Mouse (Mus musculus): Measurements from ENCODE around the gene Insl6. TPM values are rescaled to one million over a fixed set of nuclear protein-coding genes. Genes with fewer than 3 reads are reported as not detected.
A peak's percentile ranks its signal among the peaks of the same experiment; 100 is the strongest.

The Insl6 gene
- total RNA-seq, 2 experiments from 2014 or later: not detected

- no peak for DNase-seq (ENCODE audit: low spot score in 2 of 2)
- intact Hi-C loops (cut with DNase I): no loop called here
Measured at GRCm38 (mm10) chr19:29300919-29301318, 24.2 kb downstream of the Insl6 start.

- no peak for DNase-seq (ENCODE audit: low spot score in 2 of 2)
- intact Hi-C loops (cut with DNase I): no loop called here
Measured at GRCm38 (mm10) chr19:29297366-29297765, 27.8 kb downstream of the Insl6 start.

- intact Hi-C loops (cut with DNase I): no loop called here
- no peak for DNase-seq (ENCODE audit: low spot score in 2 of 2)
Measured at GRCm38 (mm10) chr19:29296166-29296565, 29.0 kb downstream of the Insl6 start.

GRCm38 (mm10) chr19:29294756-29295155 is 30.4 kb downstream of the Insl6 start:
- no peak for DNase-seq (ENCODE audit: low spot score in 2 of 2)
- intact Hi-C loops (cut with DNase I): no loop called here

- no peak for DNase-seq (ENCODE audit: low spot score in 2 of 2)
- intact Hi-C loops (cut with DNase I): no loop called here
Measured at GRCm38 (mm10) chr19:29292546-29292945, 32.6 kb downstream of the Insl6 start.

GRCm38 (mm10) chr19:29291532-29291931 is 33.6 kb downstream of the Insl6 start:
- DNase-seq (ENCODE audit: low spot score in 2 of 2): no peak
- intact Hi-C loops (cut with DNase I): no loop called here

- intact Hi-C loops (cut with DNase I): no loop called here
- DNase-seq (ENCODE audit: low spot score in 2 of 2): no peak
Measured at GRCm38 (mm10) chr19:29287863-29288262, 37.3 kb downstream of the Insl6 start.

GRCm38 (mm10) chr19:29285451-29285869 is 39.7 kb downstream of the Insl6 start:
- peak in 1 of 2 experiments; percentile 22 for DNase-seq (ENCODE audit: low spot score in 2 of 2)
- intact Hi-C loops (cut with DNase I): no loop called here

- no peak for DNase-seq (ENCODE audit: low spot score in 2 of 2)
Measured at GRCm38 (mm10) chr19:29278944-29279587, 46.1 kb downstream of the Insl6 start.

GRCm38 (mm10) chr19:29276414-29276813 is 48.7 kb downstream of the Insl6 start:
- DNase-seq (ENCODE audit: low spot score in 2 of 2): no peak
- intact Hi-C loops (cut with DNase I): no loop called here

More at GRCm38 (mm10) chr19:29278944-29279587, 46.1 kb downstream of the Insl6 start:
- intact Hi-C loops (cut with DNase I): no loop called here

- intact Hi-C loops (cut with DNase I): no loop called here
- DNase-seq (ENCODE audit: low spot score in 2 of 2): no peak
Measured at GRCm38 (mm10) chr19:29272011-29272809, 52.9 kb downstream of the Insl6 start.

Other genes with a start within 250 kb of the Insl6 start
- gene Rcl1, start 224.0 kb downstream of the Insl6 start, total RNA-seq (2021): 10 to 100 TPM; 12.7 to 15.6 TPM
- gene Jak2, start 73.5 kb downstream of the Insl6 start, total RNA-seq (2021): 10 to 100 TPM; 24.1 to 27.8 TPM
- gene Rln1, start 9.3 kb upstream of the Insl6 start, total RNA-seq (2021): 1 to 10 TPM; 1.2 to 1.4 TPM
- 10 to 100 TPM; 27.9 to 29.5 TPM for gene Plgrkt, start 42.0 kb upstream of the Insl6 start, total RNA-seq (2021)
- under 1 TPM; 0.59 to 0.79 TPM for gene Cd274, start 42.1 kb upstream of the Insl6 start, total RNA-seq (2021)
- under 1 TPM in 1 of 2 experiments, not detected in 1; 0.19 TPM for gene Pdcd1lg2, start 85.6 kb upstream of the Insl6 start, total RNA-seq (2021)
- 10 to 100 TPM; 40.4 to 40.6 TPM for gene Ric1, start 196.9 kb upstream of the Insl6 start, total RNA-seq (2021)

All from left cerebral cortex, postnatal 14 days (tissue).